Mouse (Mus musculus): ENCODE data around the gene Olfr237-ps1. TPM values are rescaled to one million over a fixed set of nuclear protein-coding genes. Genes with fewer than 3 reads are reported as not detected.
"Not testable (repeated sequence)": the region's sequence is repeated elsewhere in the genome, so short reads cannot be mapped to it uniquely, and the experiment has no call there.

The Olfr237-ps1 gene
- polyA plus RNA-seq (2016; fragmentation: Nextera tagmentation; extraction: Ambion mirVana): not detected in 2 replicates

GRCm38 (mm10) chr6:43146267-43146666 is at the start of gene Olfr237-ps1:
Olfr237-ps1 (plus strand) TSS chr6:43146567.
- not testable (repeated sequence) for H3K9me3 ChIP-seq; H3K27me3 ChIP-seq (replicated peaks; ENCODE audit: low read depth, poor library complexity, severe bottlenecking); DNase-seq (ENCODE audit: low spot score); H3K4me1 ChIP-seq; H3K27ac ChIP-seq (replicated peaks); H3K36me3 ChIP-seq (replicated peaks); H3K4me3 ChIP-seq
- 83% methylated on average over 2 of the region's 2 CpGs for WGBS

GRCm38 (mm10) chr6:43106069-43106468 is 40.3 kb upstream of the Olfr237-ps1 start, which contains the start of gene Olfr441:
Olfr441 (plus strand) TSS chr6:43106369.
- H3K27me3 ChIP-seq (replicated peaks; ENCODE audit: low read depth, poor library complexity, severe bottlenecking): not testable (repeated sequence)
- WGBS: 95% methylated on average over 1 of the region's 1 CpGs

GRCm38 (mm10) chr6:43159502-43159901 is 13.1 kb downstream of the Olfr237-ps1 start:
- no peak overlapping the region for H3K4me3 ChIP-seq
- no peaks in the 10 kb centered on the region for H3K27me3 ChIP-seq (replicated peaks; ENCODE audit: low read depth, poor library complexity, severe bottlenecking)
- H3K4me1 ChIP-seq: no peaks in the 10 kb centered on the region
- no peak for DNase-seq (ENCODE audit: low spot score)
- H3K36me3 ChIP-seq (replicated peaks): no peaks in the 10 kb centered on the region
- H3K9me3 ChIP-seq: no peaks in the 10 kb centered on the region
- WGBS: 74% methylated on average over 1 of the region's 1 CpGs
- no peak overlapping the region for H3K27ac ChIP-seq (replicated peaks)

More at GRCm38 (mm10) chr6:43106069-43106468, 40.3 kb upstream of the Olfr237-ps1 start, which contains the start of gene Olfr441:
- H3K36me3 ChIP-seq (replicated peaks); H3K4me1 ChIP-seq; H3K4me3 ChIP-seq; H3K27ac ChIP-seq (replicated peaks); DNase-seq (ENCODE audit: low spot score); H3K9me3 ChIP-seq: not testable (repeated sequence)

- H3K4me3 ChIP-seq: no peak within 1 kb of the TSS
- no peaks in the 10 kb centered on the region for H3K4me1 ChIP-seq
- WGBS: 71% methylated on average over 3 of the region's 3 CpGs
- no peaks in the 10 kb centered on the region for H3K9me3 ChIP-seq
- DNase-seq (ENCODE audit: low spot score): no peak
- no peaks in the 10 kb centered on the region for H3K36me3 ChIP-seq (replicated peaks)
- H3K27ac ChIP-seq (replicated peaks): no peak within 1 kb of the TSS
- H3K27me3 ChIP-seq (replicated peaks; ENCODE audit: low read depth, poor library complexity, severe bottlenecking): no peaks in the 10 kb centered on the region
Observed at GRCm38 (mm10) chr6:43162982-43163381, 16.6 kb downstream of the Olfr237-ps1 start, which contains the start of gene Olfr437. Olfr437 (plus strand) TSS chr6:43163282.

GRCm38 (mm10) chr6:43167246-43167645 is 20.9 kb downstream of the Olfr237-ps1 start:
- Histone ChIP-seq H3K36me3 (replicated peaks) (no peaks in the 10 kb centered on the region), H3K27me3 (replicated peaks; ENCODE audit: low read depth, poor library complexity, severe bottlenecking) (no peaks in the 10 kb centered on the region), H3K9me3 (no peaks in the 10 kb centered on the region), H3K4me3 (no peak overlapping the region), H3K27ac (replicated peaks) (no peak overlapping the region), H3K4me1 (no peaks in the 10 kb centered on the region)
- DNase-seq (ENCODE audit: low spot score): no peak
- 94% methylated on average over 4 of the region's 4 CpGs for WGBS

GRCm38 (mm10) chr6:43171840-43172239 is 25.5 kb downstream of the Olfr237-ps1 start, which contains the start of gene Olfr13:
Olfr13 (plus strand) TSS chr6:43172140.
- Histone ChIP-seq H3K36me3 (replicated peaks) (no peaks in the 10 kb centered on the region), H3K9me3 (no peaks in the 10 kb centered on the region), H3K27ac (replicated peaks) (no peak within 1 kb of the TSS), H3K4me1 (no peaks in the 10 kb centered on the region), H3K27me3 (replicated peaks; ENCODE audit: low read depth, poor library complexity, severe bottlenecking) (no peaks in the 10 kb centered on the region), H3K4me3 (no peak within 1 kb of the TSS)
- DNase-seq (ENCODE audit: low spot score): no peak
- WGBS: 83% methylated on average over 4 of the region's 4 CpGs

- Histone ChIP-seq H3K4me1 (no peaks in the 10 kb centered on the region), H3K9me3 (no peaks in the 10 kb centered on the region), H3K27me3 (replicated peaks; ENCODE audit: low read depth, poor library complexity, severe bottlenecking) (no peaks in the 10 kb centered on the region), H3K36me3 (replicated peaks) (no peaks in the 10 kb centered on the region), H3K27ac (replicated peaks) (no peak overlapping the region), H3K4me3 (no peak overlapping the region)
- WGBS: 85% methylated on average over 1 of the region's 1 CpGs
- no peak for DNase-seq (ENCODE audit: low spot score)
Observed at GRCm38 (mm10) chr6:43178129-43178528, 31.8 kb downstream of the Olfr237-ps1 start.

- Histone ChIP-seq H3K4me3 (no peak overlapping the region), H3K4me1 (no peaks in the 10 kb centered on the region), H3K36me3 (replicated peaks) (no peaks in the 10 kb centered on the region), H3K27ac (replicated peaks) (no peak overlapping the region), H3K27me3 (replicated peaks; ENCODE audit: low read depth, poor library complexity, severe bottlenecking) (no peaks in the 10 kb centered on the region), H3K9me3 (no peaks in the 10 kb centered on the region)
- WGBS: 73% methylated on average over 6 of the region's 6 CpGs
- no peak for DNase-seq (ENCODE audit: low spot score)
Observed at GRCm38 (mm10) chr6:43178584-43179501, 32.5 kb downstream of the Olfr237-ps1 start.

- Histone ChIP-seq H3K4me1 (no peaks in the 10 kb centered on the region), H3K27ac (replicated peaks) (no peak overlapping the region), H3K27me3 (replicated peaks; ENCODE audit: low read depth, poor library complexity, severe bottlenecking) (no peaks in the 10 kb centered on the region), H3K9me3 (no peaks in the 10 kb centered on the region), H3K36me3 (replicated peaks) (no peaks in the 10 kb centered on the region), H3K4me3 (no peak overlapping the region)
- 85% methylated on average over 3 of the region's 3 CpGs for WGBS
- DNase-seq (ENCODE audit: low spot score): no peak
Observed at GRCm38 (mm10) chr6:43190986-43191385, 44.6 kb downstream of the Olfr237-ps1 start.

- no peak for DNase-seq (ENCODE audit: low spot score)
- Histone ChIP-seq H3K4me1 (no peaks in the 10 kb centered on the region), H3K27me3 (replicated peaks; ENCODE audit: low read depth, poor library complexity, severe bottlenecking) (no peaks in the 10 kb centered on the region), H3K36me3 (replicated peaks) (no peaks in the 10 kb centered on the region), H3K27ac (replicated peaks) (no peak within 1 kb of the TSS), H3K4me3 (no peak within 1 kb of the TSS), H3K9me3 (no peaks in the 10 kb centered on the region)
Observed at GRCm38 (mm10) chr6:43196781-43197180, 50.4 kb downstream of the Olfr237-ps1 start, which contains the start of gene Olfr435. Olfr435 (plus strand) TSS chr6:43197146.

GRCm38 (mm10) chr6:43198094-43198493 is 51.7 kb downstream of the Olfr237-ps1 start:
- no peaks in the 10 kb centered on the region for H3K9me3 ChIP-seq
- 82% methylated on average over 3 of the region's 3 CpGs for WGBS
- no peak overlapping the region for H3K4me3 ChIP-seq
- no peaks in the 10 kb centered on the region for H3K36me3 ChIP-seq (replicated peaks)
- H3K4me1 ChIP-seq: no peaks in the 10 kb centered on the region
- H3K27me3 ChIP-seq (replicated peaks; ENCODE audit: low read depth, poor library complexity, severe bottlenecking): no peaks in the 10 kb centered on the region
- no peak for DNase-seq (ENCODE audit: low spot score)
- H3K27ac ChIP-seq (replicated peaks): no peak overlapping the region

- no peak overlapping the region for H3K4me3 ChIP-seq
- no peaks in the 10 kb centered on the region for H3K36me3 ChIP-seq (replicated peaks)
- H3K27me3 ChIP-seq (replicated peaks; ENCODE audit: low read depth, poor library complexity, severe bottlenecking): no peaks in the 10 kb centered on the region
- no peaks in the 10 kb centered on the region for H3K9me3 ChIP-seq
- H3K27ac ChIP-seq (replicated peaks): no peak overlapping the region
- no peak for DNase-seq (ENCODE audit: low spot score)
- H3K4me1 ChIP-seq: no peaks in the 10 kb centered on the region
Observed at GRCm38 (mm10) chr6:43202786-43203185, 56.4 kb downstream of the Olfr237-ps1 start.

GRCm38 (mm10) chr6:43205355-43205754 is 59.0 kb downstream of the Olfr237-ps1 start:
- 36% methylated on average over 2 of the region's 2 CpGs for WGBS
- Histone ChIP-seq H3K36me3 (replicated peaks) (no peaks in the 10 kb centered on the region), H3K4me3 (no peak overlapping the region)

More at GRCm38 (mm10) chr6:43205355-43205754, 59.0 kb downstream of the Olfr237-ps1 start:
- no peaks in the 10 kb centered on the region for H3K9me3 ChIP-seq
- no peaks in the 10 kb centered on the region for H3K4me1 ChIP-seq
- no peak for DNase-seq (ENCODE audit: low spot score)
- H3K27ac ChIP-seq (replicated peaks): no peak overlapping the region
- no peaks in the 10 kb centered on the region for H3K27me3 ChIP-seq (replicated peaks; ENCODE audit: low read depth, poor library complexity, severe bottlenecking)
